ENCODE assay signal across 8 mouse cellular contexts in genomic region chr11:119514967-119515636, GRCm38 (mm10). TPM values are rescaled to one million over a fixed set of nuclear protein-coding genes. Genes with fewer than 3 reads are reported as not detected.
DNase-seq lines count a peak whose midpoint lies in the region; ATAC-seq lines count a peak whose summit lies in the region.

No protein-coding gene starts in this region.

- no peaks in the 10 kb centered on the region for H3K9me3 ChIP-seq in forebrain, embryonic 16.5 days (ENCODE audit: control insufficient read depth, low read length)
- H3K9me3 ChIP-seq in neural tube, embryonic 11.5 days (ENCODE audit: control insufficient read depth, low read length), result no peaks in the 10 kb centered on the region

- peak; percentile 86 for ATAC-seq in forebrain, embryonic 16.5 days
- ATAC-seq in neural tube, embryonic 11.5 days (ENCODE audit: insufficient read depth, low FRiP score, low TSS enrichment), result peak; percentile 76
- no peak for ATAC-seq in erythroid progenitor cell, adult 5-6 weeks (replicated peaks; ENCODE audit: low FRiP score, poor library complexity, severe bottlenecking)

- DNase-seq in adrenal gland, postnatal 25 days, result peak; percentile 43
- DNase-seq in adrenal gland, adult 18-20 months (ENCODE audit: low spot score in 2 of 2), result no peak
- peak; percentile 98 for DNase-seq in cerebellum, adult 11-12 months
- peak; percentile 68 to 83 for DNase-seq in left cerebral cortex, adult 18-20 months (ENCODE audit: low spot score in 2 of 2)
- DNase-seq in neural tube, embryonic 11.5 days (ENCODE audit: low spot score), result peak; percentile 80
- no peak for DNase-seq in adrenal gland, postnatal 36 days

- 3% methylated on average over 21 of the region's 21 CpGs for WGBS in forebrain, embryonic 16.5 days
- 4% methylated on average over 21 of the region's 21 CpGs for WGBS in neural tube, embryonic 11.5 days

- H3K27ac ChIP-seq in forebrain, embryonic 16.5 days (ENCODE audit: low read length), result peak overlapping the region; percentile 90
- peak overlapping the region; percentile 67 for H3K27ac ChIP-seq in neural tube, embryonic 11.5 days (ENCODE audit: low read depth, low read length)

- H3K9ac ChIP-seq in forebrain, embryonic 16.5 days (replicated peaks; ENCODE audit: low read depth, low read length), result peak overlapping the region; percentile 40
- peak overlapping the region; percentile 39; the same call in 1 of the 2 replicates for H3K9ac ChIP-seq in neural tube, embryonic 11.5 days (ENCODE audit: low read length)

- H3K27me3 ChIP-seq in forebrain, embryonic 16.5 days (replicated peaks; ENCODE audit: control insufficient read depth, insufficient read depth, low read length), result no peaks in the 10 kb centered on the region
- H3K27me3 ChIP-seq in neural tube, embryonic 11.5 days (ENCODE audit: control insufficient read depth, insufficient read depth, low read length), result 0 out of 2 replicates have a peak, but pooled peaks cover 3% of the 10 kb centered on the region

- no peaks in the 10 kb centered on the region for H3K36me3 ChIP-seq in forebrain, embryonic 16.5 days (ENCODE audit: control insufficient read depth, insufficient read depth)
- no peaks in the 10 kb centered on the region for H3K36me3 ChIP-seq in neural tube, embryonic 11.5 days (ENCODE audit: control insufficient read depth, insufficient read depth, low read length)

- H3K4me3 ChIP-seq in forebrain, embryonic 16.5 days (replicated peaks; ENCODE audit: low read length), result 0 out of 2 replicates have a peak overlapping the region, but pooled peaks have one; percentile 5
- H3K4me3 ChIP-seq in neural tube, embryonic 11.5 days (ENCODE audit: low read depth, low read length), result peak overlapping the region; percentile 20; the same call in 1 of the 2 replicates

- H3K4me2 ChIP-seq in forebrain, embryonic 16.5 days (ENCODE audit: low read length), result peak overlapping the region; percentile 35
- peak overlapping the region; percentile 33 for H3K4me2 ChIP-seq in neural tube, embryonic 11.5 days (ENCODE audit: low read depth)

- peaks cover 43% of the 10 kb centered on the region for H3K4me1 ChIP-seq in forebrain, embryonic 16.5 days (replicated peaks; ENCODE audit: control insufficient read depth, insufficient read depth, low read length)
- H3K4me1 ChIP-seq in neural tube, embryonic 11.5 days (ENCODE audit: control insufficient read depth, insufficient read depth, low read length), result 0 out of 2 replicates have a peak, but pooled peaks cover 9% of the 10 kb centered on the region

RNA-seq across cellular contexts. Expression of gene Endov, which starts 24.0 kb away (rescaled TPM):
- total RNA-seq in adrenal gland, postnatal 25 days (2021), result 18.7 and 28.9 TPM in 2 replicates
- total RNA-seq in adrenal gland, adult 18-20 months (2021), result 10 to 100 TPM; 14.4 to 15.6 TPM
- polyA plus RNA-seq in forebrain, embryonic 16.5 days (2015; fragmentation: Nextera tagmentation; extraction: Ambion mirVana), result 16.2 and 21.0 TPM in 2 replicates
- 10 to 100 TPM; 32.2 to 35.1 TPM for total RNA-seq in left cerebral cortex, adult 18-20 months (2021)
- polyA plus RNA-seq in neural tube, embryonic 11.5 days (2014; fragmentation: Nextera tagmentation; extraction: Ambion mirVana), result 13.9 and 18.1 TPM in 2 replicates
- total RNA-seq in erythroid progenitor cell, adult 5-6 weeks (2015; ENCODE audit: low replicate concordance), result 3.8 and 7.6 TPM in 2 replicates
- 4.2 and 6.5 TPM in 2 replicates for total RNA-seq in erythroid progenitor cell, adult 5-6 weeks (2017; ENCODE audit: low replicate concordance)
- total RNA-seq in adrenal gland, postnatal 36 days (2021), result 10 to 100 TPM; 16.6 to 17.3 TPM

RNA-seq across cellular contexts. Expression of gene Nptx1, which starts 32.5 kb away (rescaled TPM):
- 2.1 and 2.9 TPM in 2 replicates for total RNA-seq in adrenal gland, postnatal 25 days (2021)
- 1 to 10 TPM; 2.7 to 4.6 TPM for total RNA-seq in adrenal gland, adult 18-20 months (2021)
- 8.6 and 9.8 TPM in 2 replicates for polyA plus RNA-seq in forebrain, embryonic 16.5 days (2015; fragmentation: Nextera tagmentation; extraction: Ambion mirVana)
- 100 to 1,000 TPM; 226 to 265 TPM for total RNA-seq in left cerebral cortex, adult 18-20 months (2021)
- 8.3 and 9.2 TPM in 2 replicates for polyA plus RNA-seq in neural tube, embryonic 11.5 days (2014; fragmentation: Nextera tagmentation; extraction: Ambion mirVana)
- total RNA-seq in erythroid progenitor cell, adult 5-6 weeks (2015; ENCODE audit: low replicate concordance), result not detected in 2 replicates
- total RNA-seq in erythroid progenitor cell, adult 5-6 weeks (2017; ENCODE audit: low replicate concordance), result not detected in 2 replicates
- 1 to 10 TPM; 2.1 to 8.3 TPM for total RNA-seq in adrenal gland, postnatal 36 days (2021)

Comparison
In these comparisons a context has a peak if more than half of its experiments do, and no peak if none do; other contexts are left out.
1. DNase-seq: peak in adrenal gland, postnatal 25 days (single experiment), cerebellum, adult 11-12 months (single experiment), left cerebral cortex, adult 18-20 months (2 of 2) and neural tube, embryonic 11.5 days (single experiment); none in adrenal gland, adult 18-20 months (0 of 2) and adrenal gland, postnatal 36 days (0 of 2).
2. RNA of gene Nptx1, which starts 32.5 kb away (total RNA-seq): 226 to 265 TPM in left cerebral cortex, adult 18-20 months; 2.1 to 8.3 TPM in adrenal gland, postnatal 36 days, 2.7 to 4.6 TPM in adrenal gland, adult 18-20 months, 2.1 to 2.9 TPM in adrenal gland, postnatal 25 days and not detected in erythroid progenitor cell, adult 5-6 weeks; every median in the first group is over 10 times any median in the second.